Mouse (Mus musculus) T-helper 2 cell (primary cell): ENCODE measurements at regions not wholly inside any gene's neighbourhood (a gene's known extent, or its start where the extent isn't known, plus 50 kb on each side); places are given as distances from the start of the nearest gene placed in this dataset.

Experiments used
- in situ Hi-C: fragments of 300-600 bp; cut with MboI, MseI; formaldehyde crosslinking; loops from one replicate; pipeline ENCODE4 v1.15.1; 2025; ENCODE audit warnings: high pct_unique_total_duplicates

DNA sequence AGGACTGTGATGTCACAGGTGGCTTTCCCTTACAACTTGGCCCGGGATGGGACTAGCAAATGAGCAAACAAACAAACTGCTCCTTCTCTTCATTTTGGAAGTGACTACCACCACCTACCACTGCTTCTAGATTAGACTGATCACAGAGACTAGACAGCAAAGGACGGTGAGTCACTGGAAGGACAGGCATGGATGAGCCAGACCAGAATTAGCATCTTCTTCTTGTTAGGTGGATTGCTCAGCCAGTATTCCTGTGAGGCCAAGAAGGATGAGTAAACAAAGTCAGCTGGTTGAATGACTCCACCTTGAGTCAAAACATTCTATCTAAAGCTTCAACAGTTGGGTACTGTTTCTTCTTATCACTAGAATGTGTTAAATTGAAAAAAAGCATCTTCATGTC lies 385.1 kb upstream of the Mon1b start:
- in situ Hi-C loops: no loop called here

DNA sequence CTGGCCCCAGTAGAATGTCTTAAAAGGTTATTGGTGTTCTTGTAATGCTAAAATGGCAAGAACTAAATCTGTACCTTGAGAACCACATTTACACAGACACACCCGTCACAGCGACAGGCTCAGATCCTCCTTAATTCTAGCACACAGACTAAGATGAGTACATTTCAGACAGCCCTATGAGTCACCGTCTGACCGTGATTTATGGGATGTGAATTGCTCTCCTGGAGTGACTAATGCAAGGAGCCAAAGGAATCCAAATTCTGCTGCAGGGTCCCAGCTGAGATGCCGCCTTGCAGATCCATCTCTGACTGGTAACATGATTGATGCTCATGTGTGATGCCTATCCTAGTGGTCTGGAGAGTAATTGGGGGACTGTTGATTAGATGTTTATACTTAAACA lies 381.3 kb upstream of the Mon1b start:
- in situ Hi-C loops: no loop called here

DNA sequence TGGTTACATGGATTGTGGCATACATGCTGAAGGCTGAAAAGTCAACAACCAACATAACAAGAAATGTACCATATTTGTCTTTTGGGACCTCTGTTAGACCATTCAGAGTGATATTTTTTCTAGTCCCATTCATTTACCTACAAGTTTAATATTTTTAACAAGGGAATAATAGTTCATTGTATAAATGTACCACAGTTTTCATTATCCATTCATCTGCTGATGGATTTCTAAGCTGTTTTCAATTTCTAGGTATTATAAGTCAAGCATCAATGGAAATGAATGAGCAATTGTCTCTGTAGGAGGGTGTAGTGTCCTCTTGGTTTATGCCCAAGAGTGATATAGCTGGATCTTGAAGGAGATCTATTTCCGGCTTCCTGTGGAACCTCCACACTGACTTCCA lies 375.9 kb upstream of the Mon1b start:
- in situ Hi-C loops: loop anchor here (5.0 kb wide), 1 partner anchor 53 kb away; no protein-coding TSS in a partner anchor

DNA sequence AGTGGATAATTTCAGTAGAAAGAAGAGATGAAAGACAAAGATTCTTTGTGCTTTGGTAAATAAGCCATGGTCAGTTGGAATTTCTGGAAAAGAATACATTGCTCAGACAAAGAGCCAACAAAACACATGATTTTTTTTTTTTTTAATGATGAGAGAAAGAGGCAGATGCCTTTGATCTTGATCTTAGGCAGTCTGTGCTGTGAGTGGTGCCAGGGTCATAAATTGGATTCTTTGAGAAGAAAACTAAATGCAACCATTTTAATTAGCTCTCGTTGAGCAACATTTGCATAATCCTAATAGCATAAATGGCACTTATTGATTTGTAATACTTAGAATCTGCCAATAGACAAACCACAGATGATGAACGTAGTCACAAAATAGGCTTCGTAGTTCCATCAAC lies 372.1 kb upstream of the Mon1b start:
- in situ Hi-C loops: no loop called here

DNA sequence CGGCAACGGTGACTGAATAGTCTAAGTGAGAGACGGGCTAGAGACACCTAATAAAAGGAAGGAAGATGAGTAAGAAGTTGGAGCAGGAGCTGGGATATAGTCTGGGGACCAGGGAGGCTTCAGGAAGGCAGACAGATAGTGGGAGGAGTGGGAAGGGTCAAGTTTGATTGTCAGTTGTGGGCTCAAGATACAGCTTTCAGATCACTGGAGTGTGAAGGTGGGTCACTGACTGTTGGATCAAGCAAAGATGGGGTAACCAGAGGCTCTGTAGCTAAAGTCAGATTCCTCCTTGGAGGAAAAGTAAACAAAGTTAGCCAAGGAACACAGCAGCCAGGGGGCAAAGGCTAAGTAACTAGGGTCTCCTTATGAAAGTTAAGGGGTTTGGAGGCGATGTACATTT lies 364.1 kb upstream of the Mon1b start:
- in situ Hi-C loops: no loop called here

DNA sequence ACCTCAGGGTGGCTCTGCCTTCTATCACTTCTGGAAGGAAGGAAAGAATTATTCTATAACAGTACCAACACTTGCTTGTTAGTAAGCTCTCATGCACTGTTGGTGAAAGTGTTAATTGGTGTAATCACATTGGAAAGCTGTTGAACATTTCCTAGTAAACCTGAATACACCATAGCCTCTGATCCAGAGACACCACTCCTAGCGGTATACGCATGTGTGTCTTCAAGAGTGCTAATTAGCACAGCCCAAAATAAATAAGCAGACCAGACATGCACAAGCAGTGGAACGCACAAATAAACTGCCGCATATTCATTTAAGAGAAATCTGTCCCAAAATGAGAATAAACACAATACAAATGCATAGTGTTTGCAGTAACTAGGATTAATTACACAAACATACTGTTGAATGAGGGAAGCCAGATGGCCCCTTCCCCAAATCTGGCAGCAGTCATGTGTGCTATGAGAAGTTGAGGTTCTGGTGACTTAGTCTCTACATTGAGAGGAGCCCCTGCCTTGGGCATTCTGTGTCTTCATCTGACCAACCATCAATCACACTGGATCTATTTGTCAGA lies 335.0 kb upstream of the Mon1b start:
- in situ Hi-C loops: no loop called here

DNA sequence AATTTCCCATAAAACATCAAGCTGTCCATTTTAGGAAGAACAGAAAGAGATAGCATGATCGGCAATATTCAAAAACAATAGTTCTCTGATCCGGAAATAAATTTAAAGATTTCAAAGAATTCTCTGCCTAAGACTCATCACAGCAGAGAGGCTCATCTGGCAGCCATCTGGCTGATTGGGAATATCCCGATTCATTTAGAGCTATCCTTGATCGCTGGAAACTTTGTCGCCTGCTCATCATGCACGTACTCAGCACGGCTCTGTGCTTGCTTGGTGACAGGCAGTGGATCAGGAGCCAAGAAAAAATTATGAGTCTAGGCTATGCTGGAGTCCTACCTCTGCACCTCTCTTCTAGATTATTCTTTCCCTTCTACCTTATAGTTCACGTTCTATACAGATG lies 332.0 kb upstream of the Mon1b start:
- in situ Hi-C loops: no loop called here

DNA sequence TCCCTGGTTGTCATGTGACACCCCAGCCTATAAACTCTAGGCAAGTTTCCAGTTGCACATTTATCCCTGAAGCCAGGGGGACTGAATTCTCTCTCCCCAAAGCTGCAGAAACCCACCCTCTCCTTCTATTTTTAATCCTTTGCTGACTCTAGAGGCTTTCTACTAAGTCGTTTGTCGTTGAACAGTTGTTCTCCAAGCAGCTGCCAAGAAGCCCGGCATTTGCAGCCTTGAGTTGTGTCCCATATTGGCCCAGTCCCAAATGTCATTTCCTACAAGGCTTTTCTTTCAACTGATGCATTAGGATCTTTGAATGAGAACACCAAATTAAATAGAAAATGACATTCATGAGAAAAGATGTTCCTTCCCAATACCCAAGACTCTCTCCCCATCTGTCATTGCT lies 318.2 kb upstream of the Mon1b start:
- in situ Hi-C loops: no loop called here

DNA sequence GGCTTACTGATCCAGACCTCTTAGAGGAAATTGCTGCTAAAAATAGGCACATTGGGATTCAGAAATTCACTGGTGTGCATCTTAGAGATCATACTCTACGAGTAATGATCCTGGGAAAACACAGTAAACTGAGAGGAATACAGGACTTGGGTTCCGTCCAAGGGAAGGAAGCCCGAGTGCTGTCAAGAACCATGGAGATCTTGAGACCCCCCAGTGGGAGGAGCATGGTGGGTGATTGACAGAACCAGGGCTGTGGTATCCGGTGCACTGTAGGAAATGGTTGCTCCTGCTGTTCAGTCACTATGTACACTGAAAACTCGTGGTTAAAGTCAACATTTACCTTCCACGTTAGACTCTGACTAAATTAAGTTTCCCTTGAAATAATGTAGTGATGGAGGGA lies 303.8 kb upstream of the Mon1b start:
- in situ Hi-C loops: no loop called here

DNA sequence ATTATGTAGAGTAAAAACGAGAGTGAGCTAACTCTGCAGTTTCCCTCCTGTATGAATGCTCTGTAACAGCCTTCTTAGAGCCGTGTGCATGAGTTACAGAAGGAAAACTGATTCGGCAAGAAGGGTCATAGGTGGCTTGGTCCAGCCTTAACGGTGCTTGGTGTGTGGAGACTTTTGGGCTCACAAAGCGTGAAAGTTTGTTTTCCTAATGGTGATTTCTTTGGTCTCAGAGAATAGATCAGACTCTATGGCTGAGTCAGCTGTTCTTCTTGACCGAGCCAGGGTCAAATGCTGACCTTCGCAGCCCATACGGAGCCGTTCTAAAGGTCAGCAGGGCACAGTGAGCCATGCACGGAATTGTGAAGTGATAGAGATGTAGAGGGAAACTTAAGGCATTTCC lies 294.1 kb upstream of the Mon1b start:
- in situ Hi-C loops: no loop called here

DNA sequence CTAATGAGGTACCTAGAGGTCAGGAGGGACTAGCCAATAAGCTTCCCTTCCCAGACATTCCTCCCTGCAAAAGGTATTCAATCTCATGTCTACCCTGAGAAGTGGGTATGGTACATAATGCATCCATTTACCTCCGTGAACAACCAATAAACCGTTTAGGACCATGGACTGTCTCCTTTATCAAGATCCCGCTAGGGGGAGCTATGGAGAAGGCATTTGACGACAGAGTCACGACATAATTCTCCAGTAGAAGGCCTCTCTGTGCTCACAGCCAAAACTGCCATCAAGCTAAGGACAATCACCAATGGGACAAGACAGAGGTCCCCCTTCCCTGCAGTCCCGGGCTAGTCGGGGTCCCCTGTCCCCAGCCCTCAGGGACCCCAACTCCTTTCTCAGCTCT lies 273.5 kb upstream of the Mon1b start:
- in situ Hi-C loops: no loop called here

DNA sequence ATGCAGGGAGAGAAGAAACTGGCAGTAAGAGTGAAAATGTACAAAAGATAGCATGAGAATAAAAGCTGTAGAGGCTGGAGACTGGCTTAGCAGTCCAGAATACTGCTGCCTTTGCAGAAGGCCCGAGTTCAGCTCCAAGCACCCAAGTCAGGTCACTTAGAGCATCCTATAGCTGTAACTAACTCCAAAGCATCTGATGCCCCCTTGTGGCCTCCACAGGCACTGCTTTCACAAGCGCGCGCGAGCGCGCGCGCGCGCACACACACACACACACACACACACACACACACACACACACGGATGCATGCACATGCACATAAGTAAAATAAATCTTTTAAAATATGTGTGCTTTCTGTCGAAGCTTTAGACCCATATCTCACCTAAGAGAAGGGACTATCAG lies 271.2 kb upstream of the Mon1b start:
- in situ Hi-C loops: no loop called here

DNA sequence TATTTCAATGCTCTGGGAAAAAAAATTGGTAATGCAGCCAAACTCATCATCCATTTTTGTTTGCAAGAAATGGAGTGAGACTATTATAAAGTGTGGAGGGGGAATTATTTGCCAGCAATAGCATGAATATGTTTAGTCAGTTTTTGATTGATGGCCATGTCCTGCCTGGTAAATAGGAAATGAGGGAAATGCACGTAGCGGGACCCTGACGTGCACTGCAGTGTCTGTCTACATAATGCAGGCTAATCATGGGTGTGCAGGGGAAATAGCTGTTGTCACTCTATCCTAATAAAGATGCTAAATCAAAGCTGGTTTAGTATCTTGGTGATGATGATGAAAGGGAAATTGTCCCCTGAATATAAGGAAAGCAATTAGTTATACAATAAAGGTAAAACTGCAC lies 251.9 kb upstream of the Mon1b start:
- in situ Hi-C loops: no loop called here

DNA sequence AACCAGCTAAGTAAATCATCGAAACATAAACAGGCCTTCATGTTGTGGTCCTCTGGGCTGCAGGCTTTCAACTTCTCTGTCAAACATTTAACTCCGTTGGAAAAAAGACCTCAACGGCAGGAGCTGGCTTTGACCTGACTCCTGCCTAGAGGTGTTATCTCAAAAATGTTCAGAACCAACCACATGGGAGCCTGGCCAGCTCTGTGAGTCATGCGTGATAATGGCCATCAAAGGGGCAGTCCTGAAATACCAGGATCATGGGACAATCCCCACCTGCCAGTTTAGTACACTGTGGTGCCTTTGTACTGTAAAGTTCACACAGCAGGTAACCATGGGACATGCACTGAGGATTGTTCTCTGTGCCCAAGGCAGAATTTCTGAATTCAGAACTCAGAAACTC lies 251.4 kb upstream of the Mon1b start:
- in situ Hi-C loops: no loop called here

DNA sequence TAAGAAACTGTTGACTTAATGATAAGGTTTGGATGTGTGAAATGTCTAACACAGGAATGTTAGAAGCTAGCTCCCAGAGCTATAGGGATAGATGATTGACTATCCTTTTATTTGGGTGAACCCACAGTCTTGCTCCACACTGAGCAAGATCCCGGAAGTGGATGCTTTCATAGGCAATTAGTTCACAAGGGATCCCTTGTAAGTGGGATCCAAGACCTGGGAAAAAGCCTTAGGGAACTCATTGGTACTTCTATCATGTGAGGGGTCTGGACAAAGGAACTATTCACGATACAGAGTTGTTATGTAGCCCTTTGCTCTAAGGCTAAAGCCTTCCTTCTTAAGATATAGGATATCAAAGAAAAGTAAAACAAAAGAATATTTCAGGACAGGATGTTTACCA lies 245.9 kb upstream of the Mon1b start:
- in situ Hi-C loops: no loop called here

DNA sequence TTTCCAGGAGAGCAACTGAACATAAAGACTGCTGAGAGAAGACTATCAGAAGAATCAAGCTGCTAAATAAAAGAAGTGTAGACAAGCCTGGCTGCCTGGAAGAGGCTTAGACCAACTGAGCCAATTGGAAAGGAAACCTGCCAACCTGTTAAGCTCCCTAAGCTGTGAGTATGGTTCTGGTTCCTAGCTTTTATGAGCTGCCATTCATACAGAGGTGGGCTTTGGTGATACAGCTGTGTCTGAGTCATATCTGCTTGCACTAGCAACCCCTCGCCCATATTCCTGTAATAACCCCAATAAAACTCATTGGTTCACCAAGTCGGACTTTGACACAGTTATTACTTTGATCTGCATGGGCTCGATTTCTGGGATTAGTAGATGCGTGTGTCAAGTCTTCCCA lies 245.3 kb upstream of the Mon1b start:
- in situ Hi-C loops: no loop called here

DNA sequence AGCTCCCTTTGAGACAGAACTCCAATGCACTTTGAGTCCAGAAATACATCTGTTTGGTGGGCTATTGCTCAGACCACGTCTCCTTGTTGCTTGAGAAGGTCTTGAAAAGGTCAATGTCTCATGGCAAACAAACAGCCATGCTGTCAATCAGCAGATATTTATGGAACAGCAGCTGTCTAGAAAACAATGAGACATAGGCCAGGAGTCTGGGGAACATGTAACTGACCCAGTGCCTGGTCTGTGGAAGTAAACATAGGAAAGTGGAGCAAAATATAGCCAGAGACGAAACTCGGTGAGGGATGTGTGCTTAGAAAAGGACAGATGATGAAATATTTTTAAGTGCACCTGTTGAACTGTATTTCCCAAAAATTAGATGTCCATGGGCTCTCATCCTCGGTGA lies 241.1 kb upstream of the Mon1b start:
- in situ Hi-C loops: no loop called here

DNA sequence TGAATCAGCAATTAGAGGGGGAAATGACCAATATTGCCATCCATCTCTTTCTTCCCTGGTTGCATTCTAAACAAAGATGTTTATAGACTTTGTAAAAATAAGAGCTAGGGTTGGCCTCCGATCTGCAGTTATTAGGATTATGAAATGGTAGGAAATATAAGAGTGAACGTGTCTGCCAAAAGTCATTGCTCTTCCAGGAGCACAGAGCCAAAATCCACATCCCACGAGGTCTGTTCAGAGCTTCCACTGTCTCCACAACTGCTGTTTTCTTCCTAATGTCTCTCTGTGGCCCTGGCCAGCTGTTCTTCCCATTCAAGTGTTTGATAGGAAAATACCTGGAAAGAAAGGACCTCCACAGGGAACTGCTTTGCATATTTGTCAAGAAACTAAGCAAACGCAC lies 230.2 kb upstream of the Mon1b start:
- in situ Hi-C loops: no loop called here

DNA sequence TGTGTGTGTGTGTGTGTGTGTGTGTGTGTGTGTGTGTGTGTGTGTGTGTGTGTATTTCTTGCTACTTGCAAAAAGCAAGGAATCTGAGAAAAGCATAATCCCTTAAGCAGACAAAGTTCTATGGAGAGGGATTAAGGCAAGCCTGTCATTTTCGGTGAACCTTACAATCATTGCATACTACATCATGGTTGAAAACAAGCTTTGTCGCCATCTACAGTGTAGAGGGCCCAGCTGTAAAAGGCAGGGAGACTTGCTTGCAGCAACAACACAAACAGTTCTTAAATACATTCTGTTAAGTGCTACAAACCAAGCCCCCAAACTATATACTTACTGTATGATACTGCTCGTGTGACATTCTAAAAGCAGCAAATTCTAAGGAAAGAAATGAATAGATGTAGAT lies 216.0 kb upstream of the Mon1b start:
- in situ Hi-C loops: no loop called here

DNA sequence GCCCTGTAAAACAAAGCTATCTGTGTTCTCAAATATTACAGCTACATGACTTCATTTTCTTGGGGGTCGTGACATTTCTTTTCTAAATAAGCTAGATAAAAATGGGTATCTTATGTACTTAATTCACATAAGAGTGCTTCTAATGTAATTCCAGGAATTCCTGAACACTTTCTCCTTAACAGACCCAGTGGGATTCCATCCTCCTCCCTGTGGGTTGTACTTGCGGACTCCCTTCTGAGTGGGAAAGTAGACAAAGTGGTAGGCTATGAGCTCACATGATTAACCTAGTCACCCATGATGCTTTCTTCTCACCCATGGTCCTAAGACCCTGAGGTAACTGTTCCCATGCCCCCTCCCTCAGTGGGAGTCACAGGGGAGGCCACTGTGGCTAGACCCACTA lies 212.7 kb upstream of the Mon1b start:
- in situ Hi-C loops: no loop called here

DNA sequence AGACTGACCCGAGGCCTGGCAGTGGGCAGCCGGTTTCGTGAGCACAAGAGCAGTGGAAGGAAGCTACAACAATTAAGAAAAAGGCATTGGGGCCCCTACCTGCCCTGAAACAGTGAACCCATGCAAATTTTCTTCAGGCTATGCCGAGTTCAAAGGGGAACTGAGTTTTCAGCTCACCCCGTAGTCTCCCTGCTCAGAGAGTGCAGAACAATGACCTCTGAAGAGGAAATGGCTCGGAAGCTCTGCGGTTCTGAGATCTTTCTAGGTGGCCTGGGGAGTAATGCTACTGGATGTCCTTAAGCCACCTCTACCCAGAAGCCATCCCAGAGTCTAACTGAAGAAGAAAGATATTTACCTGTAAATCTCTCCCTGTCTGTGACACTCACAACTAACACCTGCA lies 196.3 kb upstream of the Mon1b start:
- in situ Hi-C loops: no loop called here

DNA sequence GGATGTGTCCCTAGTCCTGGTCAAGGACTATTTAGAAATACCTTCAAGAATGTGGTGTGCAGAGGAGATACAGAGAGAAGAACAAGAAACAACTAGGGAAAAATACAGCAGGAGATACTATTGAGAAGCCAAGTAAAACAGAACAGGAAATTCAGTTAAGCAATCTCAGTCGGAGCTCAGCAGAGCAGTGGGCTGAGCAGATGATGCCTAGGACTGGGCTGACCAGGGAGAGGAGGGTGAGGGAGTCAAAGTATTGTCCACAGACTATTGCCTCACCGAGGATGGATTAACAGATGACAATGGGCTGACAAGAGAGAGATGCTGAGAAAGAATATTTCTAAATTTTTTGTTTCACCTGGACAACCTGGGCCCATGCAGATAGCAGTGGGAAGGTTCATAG lies 181.4 kb upstream of the Mon1b start:
- in situ Hi-C loops: no loop called here

DNA sequence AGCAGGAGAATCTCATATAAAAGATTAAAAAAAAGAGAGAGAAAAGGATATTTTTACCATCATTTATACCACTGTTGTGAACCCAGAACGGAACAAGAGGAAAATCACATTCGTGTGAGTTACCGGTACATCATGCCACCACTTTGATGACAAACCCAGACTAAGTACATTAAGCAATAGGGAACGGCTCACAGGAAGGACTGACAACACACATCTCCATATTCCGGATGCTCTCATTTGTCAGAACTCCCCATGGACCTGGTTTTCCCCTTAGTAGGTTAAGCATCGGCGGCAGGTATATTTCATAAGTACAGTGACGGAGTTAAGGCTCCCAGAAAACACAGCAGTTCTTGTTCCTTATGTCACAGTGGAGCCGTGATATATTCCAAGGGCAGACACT lies 170.8 kb upstream of the Mon1b start:
- in situ Hi-C loops: no loop called here

DNA sequence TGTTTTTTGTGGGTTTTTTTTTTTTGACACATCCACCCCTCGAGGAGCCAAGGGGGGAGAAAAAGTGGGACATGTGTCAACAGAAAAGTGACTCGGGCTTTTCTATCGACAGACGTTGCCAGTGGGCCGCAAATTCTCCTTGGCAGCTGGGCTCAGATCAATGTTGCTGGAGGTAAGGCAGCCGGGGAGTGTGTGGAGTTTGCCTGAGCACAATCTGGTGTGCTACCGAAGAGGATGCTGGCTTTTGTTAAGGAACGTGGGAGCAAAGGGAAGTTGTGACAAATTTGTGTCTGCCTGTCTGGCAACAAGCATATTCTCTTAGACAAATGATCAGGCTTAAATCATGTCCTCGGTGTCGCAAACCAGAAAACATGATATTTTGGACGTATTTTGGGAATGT lies 170.2 kb upstream of the Mon1b start:
- in situ Hi-C loops: no loop called here

DNA sequence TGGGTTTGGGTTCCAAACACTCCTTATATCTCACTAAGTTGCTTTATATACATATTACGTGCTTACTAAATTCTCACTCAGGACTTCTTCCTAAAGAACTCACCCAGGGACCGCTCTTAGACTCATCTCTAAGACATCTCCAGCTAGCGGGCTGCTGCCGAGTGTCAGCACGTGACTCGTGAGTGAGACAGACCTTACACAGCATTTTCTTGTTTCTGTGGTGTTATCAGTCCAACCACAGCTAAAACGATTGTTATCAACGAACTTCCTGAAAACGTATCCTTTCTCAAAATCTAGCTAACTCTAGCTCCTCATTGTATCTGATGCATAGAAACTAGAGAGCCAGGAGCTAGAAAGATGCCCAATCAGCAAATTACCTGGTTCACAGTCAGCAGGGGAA lies 168.7 kb upstream of the Mon1b start:
- in situ Hi-C loops: no loop called here
